Mouse (Mus musculus) monocyte, adult 5-6 weeks (primary cell): Measurements from ENCODE around the gene Polg. TPM values are rescaled to one million over a fixed set of nuclear protein-coding genes. Genes with fewer than 3 reads are reported as not detected.

Source experiments
- ATAC-seq: fragments of 153-309, 156-312 bp; replicated peaks from 2 replicates; pipeline ENCODE4 v1.8.0; 2017; ENCODE audit warnings: mild to moderate bottlenecking; ENCODE audit not compliant: low TSS enrichment, insufficient number of reproducible peaks, severe bottlenecking, poor library complexity, low FRiP score
- total RNA-seq: library from RNA; stranded (forward); fragments of 200-1000, 200-491, 200-594 nt; gene quantifications from 3 replicates; pipeline ENCODE4 v1.2.3, GENCODE M21; 2017

Polg gene
- total RNA-seq, 1 experiment from 2014 or later = 70.5 TPM

- ATAC-seq = no peak
Measured at GRCm38 (mm10) chr7:79398426-79398825, 67.7 kb downstream of the Polg start.

- no peak for ATAC-seq
Measured at GRCm38 (mm10) chr7:79397446-79397963, 68.7 kb downstream of the Polg start.

Other genes starting within 250 kb of the Polg start
- gene Abhd2, start 193.2 kb downstream of the Polg start, total RNA-seq = 39.9 to 69.6 TPM (median 41.0 TPM) in 3 replicates
- gene Rlbp1, start 79.3 kb downstream of the Polg start, total RNA-seq = not detected in 3 replicates
- 2.6 to 5.1 TPM (median 4.6 TPM) in 3 replicates for gene Fanci, start 74.4 kb downstream of the Polg start, total RNA-seq
- not detected in 3 replicates for gene Rhcg, start 151.3 kb upstream of the Polg start, total RNA-seq
- gene Ticrr, start 193.8 kb upstream of the Polg start, total RNA-seq = 0.29 to 1.5 TPM (median 0.75 TPM) in 3 replicates
- gene Kif7, start 249.4 kb upstream of the Polg start, total RNA-seq = 0.19 TPM in 1 of 3 replicates, not detected in the others